Mouse (Mus musculus) neural tube, embryonic 14.5 days (tissue): ENCODE results near the gene Eif4g3. TPM values are rescaled to one million over a fixed set of nuclear protein-coding genes. Genes with fewer than 3 reads are reported as not detected.

Source experiments
- ATAC-seq: fragments of 200-750 bp; cut with Nextera tagmentation; 2 replicates; pipeline ENCODE4 v1.8.0; 2017; ENCODE audit warnings: low read depth, mild to moderate bottlenecking, moderate TSS enrichment, moderate library complexity
- H3K27ac ChIP-seq: fragments of 300-500 bp; sonication (generic); 2 replicates; pipeline ENCODE4 v1.5.1; 2014; ENCODE audit warnings: low read depth, mild to moderate bottlenecking, control low read depth, low read length, moderate library complexity, mixed read lengths
- H3K27me3 ChIP-seq: fragments of 300-500 bp; sonication (generic); 2 replicates; pipeline ENCODE4 v1.6.1; 2014; ENCODE audit warnings: low read length; ENCODE audit not compliant: control insufficient read depth, insufficient read depth
- H3K36me3 ChIP-seq: fragments of 300-500 bp; sonication (generic); 2 replicates; pipeline ENCODE4 v1.6.1; 2014; ENCODE audit warnings: low read length, mixed read lengths; ENCODE audit not compliant: control insufficient read depth, insufficient read depth
- H3K4me1 ChIP-seq: fragments of 300-500 bp; sonication (generic); 2 replicates; pipeline ENCODE4 v1.6.1; 2014; ENCODE audit warnings: low read length; ENCODE audit not compliant: control insufficient read depth, insufficient read depth
- H3K4me2 ChIP-seq: fragments of 300-500 bp; sonication (generic); 2 replicates; pipeline ENCODE4 v1.6.1; 2014; ENCODE audit warnings: mild to moderate bottlenecking, low read depth, low read length, control low read depth
- H3K4me3 ChIP-seq: fragments of 300-500 bp; sonication (generic); 2 replicates; pipeline ENCODE4 v1.5.1; 2014; ENCODE audit warnings: low read depth, low read length, control low read depth, mixed read lengths
- H3K9ac ChIP-seq: fragments of 300-500 bp; sonication (generic); replicated peaks from 2 replicates; pipeline ENCODE4 v1.6.1; 2014; ENCODE audit warnings: low read depth, mild to moderate bottlenecking, control low read depth, low read length, mixed read lengths
- H3K9me3 ChIP-seq: fragments of 300-500 bp; sonication (generic); 2 replicates; pipeline ENCODE4 v1.6.1; 2016; ENCODE audit warnings: low read length; ENCODE audit not compliant: control insufficient read depth
- WGBS: fragments of 180-500 bp; shearing (Covaris S2); extraction: QIAGEN DNeasy Blood & Tissue Kit; methylation state at CpG from one replicate; pipeline ENCODE4 v1.1.7; 2014; 5-methylcytosine and 5-hydroxymethylcytosine counted together
- polyA plus RNA-seq: library from polyadenylated mRNA; unstranded; fragments of >200 nt; fragmentation: Nextera tagmentation; extraction: Ambion mirVana; gene quantifications from 2 replicates; pipeline ENCODE4 v1.2.1, GENCODE M21; 2014

Gene Eif4g3
- polyA plus RNA-seq, 1 experiment from 2014 or later, result 71.4 TPM

DNA sequence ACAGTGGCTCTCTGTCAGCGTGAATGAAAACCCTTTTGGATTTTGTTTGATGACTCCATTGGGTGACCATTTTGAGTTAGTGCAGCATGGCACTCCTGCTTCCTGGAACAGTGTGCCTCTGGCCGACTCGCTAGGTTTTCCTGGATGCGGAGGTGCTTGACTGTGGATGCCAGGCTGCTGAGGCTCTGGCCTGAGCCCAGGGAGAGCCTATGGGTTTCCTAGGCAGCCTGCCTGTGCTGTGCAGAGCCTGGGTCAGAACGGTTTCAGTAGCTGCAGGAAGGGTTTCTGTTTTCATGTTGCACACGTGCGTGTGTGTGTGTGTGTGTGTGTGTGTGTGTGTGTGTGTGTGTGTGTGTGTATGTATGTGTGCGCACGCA, 46.4 kb downstream of the Eif4g3 start:
- Histone ChIP-seq H3K4me3 (no peak overlapping the region), H3K27ac (no peak overlapping the region), H3K27me3 (no peaks in the 10 kb centered on the region), H3K4me2 (no peak overlapping the region), H3K36me3 (no peaks in the 10 kb centered on the region), H3K9me3 (no peaks in the 10 kb centered on the region), H3K4me1 (peaks cover 15% of the 10 kb centered on the region; the same call in 1 of the 2 replicates), H3K9ac (no peak overlapping the region)
- WGBS, result 85% methylated on average over 9 of the region's 9 CpGs
- ATAC-seq, result no peak

DNA sequence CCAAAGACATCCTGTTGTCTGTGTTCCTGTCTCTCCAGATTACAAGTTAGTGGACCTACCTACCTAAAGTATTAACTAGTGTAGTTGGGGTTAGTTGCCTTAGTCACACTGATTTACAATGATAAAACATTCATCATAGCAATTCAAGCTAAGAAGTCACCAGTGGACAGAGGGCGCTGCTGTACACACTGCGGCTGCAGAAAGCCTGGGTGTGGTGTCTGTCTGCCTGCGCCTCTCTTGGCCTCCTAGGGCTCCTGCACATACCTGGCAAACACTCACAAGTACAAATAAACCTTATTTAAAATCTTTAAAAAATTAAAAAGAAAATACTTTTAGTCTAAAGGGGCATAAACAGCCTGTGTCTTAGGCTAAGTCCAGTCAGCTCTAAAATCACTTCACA, 47.8 kb downstream of the Eif4g3 start:
- Histone ChIP-seq H3K9ac (no peak overlapping the region), H3K4me3 (no peak overlapping the region), H3K36me3 (no peaks in the 10 kb centered on the region; the same call in 1 of the 2 replicates), H3K9me3 (no peaks in the 10 kb centered on the region), H3K27me3 (no peaks in the 10 kb centered on the region), H3K4me2 (no peak overlapping the region), H3K4me1 (peaks cover 15% of the 10 kb centered on the region; the same call in 1 of the 2 replicates), H3K27ac (no peak overlapping the region)
- no peak for ATAC-seq
- 90% methylated on average over 3 of the region's 3 CpGs for WGBS

GRCm38 (mm10) chr4:138041566-138042256, 48.9 kb downstream of the Eif4g3 start:
- peak; percentile 34 for ATAC-seq
- no peak overlapping the region for H3K27ac ChIP-seq
- 62% methylated on average over 12 of the region's 12 CpGs for WGBS
- no peak overlapping the region for H3K4me2 ChIP-seq
- H3K4me3 ChIP-seq, result no peak overlapping the region
- no peak overlapping the region for H3K9ac ChIP-seq
- no peaks in the 10 kb centered on the region for H3K27me3 ChIP-seq
- peaks cover 13% of the 10 kb centered on the region; the same call in 1 of the 2 replicates for H3K4me1 ChIP-seq
- H3K36me3 ChIP-seq, result no peaks in the 10 kb centered on the region; the same call in 1 of the 2 replicates
- H3K9me3 ChIP-seq, result no peaks in the 10 kb centered on the region

GRCm38 (mm10) chr4:138042257-138042589, 49.4 kb downstream of the Eif4g3 start:
- Histone ChIP-seq H3K4me1 (peaks cover 8% of the 10 kb centered on the region; the same call in 1 of the 2 replicates), H3K4me2 (no peak overlapping the region), H3K27me3 (no peaks in the 10 kb centered on the region), H3K9me3 (no peaks in the 10 kb centered on the region), H3K9ac (no peak overlapping the region), H3K36me3 (no peaks in the 10 kb centered on the region; the same call in 1 of the 2 replicates), H3K4me3 (no peak overlapping the region), H3K27ac (no peak overlapping the region)
- no peak for ATAC-seq
- 53% methylated on average over 2 of the region's 2 CpGs for WGBS

- ATAC-seq, result no peak
- no peak overlapping the region for H3K27ac ChIP-seq
- no peak overlapping the region for H3K9ac ChIP-seq
- peaks cover 7% of the 10 kb centered on the region; the same call in 1 of the 2 replicates for H3K4me1 ChIP-seq
- WGBS, result 92% methylated on average over 5 of the region's 5 CpGs
- no peaks in the 10 kb centered on the region for H3K9me3 ChIP-seq
- H3K36me3 ChIP-seq, result no peaks in the 10 kb centered on the region; the same call in 1 of the 2 replicates
- no peak overlapping the region for H3K4me3 ChIP-seq
- no peaks in the 10 kb centered on the region for H3K27me3 ChIP-seq
- no peak overlapping the region for H3K4me2 ChIP-seq
Measured at GRCm38 (mm10) chr4:138042625-138043024, 49.8 kb downstream of the Eif4g3 start.

DNA sequence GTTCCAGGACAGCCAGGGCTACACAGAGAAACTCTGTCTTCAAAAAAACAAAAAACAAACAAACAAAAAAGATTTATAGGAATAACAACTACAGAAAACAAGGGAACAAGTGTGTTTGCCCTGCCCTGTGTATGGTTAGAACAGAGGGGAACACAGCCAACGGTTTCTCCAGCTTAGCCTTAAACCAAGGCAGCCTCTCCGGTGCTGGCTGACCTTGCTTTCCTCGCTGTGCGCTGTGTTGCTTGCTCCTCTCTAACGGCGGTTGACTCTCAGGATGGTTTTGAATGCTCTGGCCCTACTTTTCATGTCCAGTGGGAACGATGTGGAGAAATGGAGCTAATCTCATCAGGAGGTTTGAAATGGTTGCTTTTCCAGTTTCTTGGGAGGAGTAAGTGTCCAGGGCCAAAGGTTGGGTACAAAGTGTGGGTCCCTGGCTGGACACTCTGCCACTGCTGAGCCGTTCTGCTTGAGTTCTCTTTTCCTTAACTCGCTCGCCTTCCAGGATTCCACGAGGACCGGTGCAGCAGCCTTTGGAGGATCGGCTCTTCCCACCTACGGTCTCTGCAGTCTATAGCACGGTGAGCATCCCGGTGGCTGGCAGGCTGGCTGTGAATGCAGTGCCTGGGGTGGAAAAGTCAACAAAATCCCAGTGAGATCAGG, 52.1 kb downstream of the Eif4g3 start:
- peaks cover 7% of the 10 kb centered on the region; the same call in 1 of the 2 replicates for H3K4me1 ChIP-seq
- H3K4me3 ChIP-seq, result no peak overlapping the region
- H3K36me3 ChIP-seq, result no peaks in the 10 kb centered on the region; the same call in 1 of the 2 replicates
- H3K4me2 ChIP-seq, result no peak overlapping the region
- no peaks in the 10 kb centered on the region for H3K27me3 ChIP-seq
- ATAC-seq, result no peak
- WGBS, result over 99% methylated on average over 16 of the region's 16 CpGs
- H3K9me3 ChIP-seq, result no peaks in the 10 kb centered on the region
- H3K27ac ChIP-seq, result no peak overlapping the region
- H3K9ac ChIP-seq, result no peak overlapping the region

DNA sequence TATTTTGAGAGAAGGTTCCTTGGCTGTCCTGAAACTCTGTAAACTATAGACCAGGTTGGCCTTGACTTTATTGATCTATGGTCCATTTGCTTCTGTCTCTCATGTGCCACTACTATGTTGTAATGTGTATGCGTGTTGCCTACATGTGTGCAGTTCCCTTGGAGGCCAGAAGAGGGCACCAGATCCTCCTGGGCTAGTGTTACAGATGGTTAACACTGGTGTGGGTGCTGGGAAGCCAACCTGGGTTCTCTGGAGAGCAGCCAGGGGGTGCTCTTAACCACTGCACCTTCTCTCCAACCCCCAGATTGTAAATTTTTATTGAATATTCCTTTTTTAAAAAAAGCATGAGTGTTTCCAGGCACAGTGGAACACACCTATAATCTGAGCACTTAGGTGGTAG, 53.0 kb downstream of the Eif4g3 start:
- Histone ChIP-seq H3K4me2 (no peak overlapping the region), H3K27ac (no peak overlapping the region), H3K9me3 (no peaks in the 10 kb centered on the region), H3K9ac (no peak overlapping the region), H3K36me3 (no peaks in the 10 kb centered on the region; the same call in 1 of the 2 replicates), H3K4me1 (peaks cover 7% of the 10 kb centered on the region; the same call in 1 of the 2 replicates), H3K4me3 (no peak overlapping the region), H3K27me3 (no peaks in the 10 kb centered on the region)
- WGBS, result 100% methylated on average over 1 of the region's 1 CpGs
- no peak for ATAC-seq

- no peak for ATAC-seq
- Histone ChIP-seq H3K4me2 (no peak overlapping the region), H3K27ac (no peak overlapping the region), H3K36me3 (no peaks in the 10 kb centered on the region; the same call in 1 of the 2 replicates), H3K9me3 (no peaks in the 10 kb centered on the region), H3K9ac (no peak overlapping the region), H3K4me3 (no peak overlapping the region), H3K4me1 (peaks cover 7% of the 10 kb centered on the region; the same call in 1 of the 2 replicates), H3K27me3 (no peaks in the 10 kb centered on the region)
- 98% methylated on average over 8 of the region's 8 CpGs for WGBS
Measured at GRCm38 (mm10) chr4:138046371-138046770, 53.5 kb downstream of the Eif4g3 start.

DNA sequence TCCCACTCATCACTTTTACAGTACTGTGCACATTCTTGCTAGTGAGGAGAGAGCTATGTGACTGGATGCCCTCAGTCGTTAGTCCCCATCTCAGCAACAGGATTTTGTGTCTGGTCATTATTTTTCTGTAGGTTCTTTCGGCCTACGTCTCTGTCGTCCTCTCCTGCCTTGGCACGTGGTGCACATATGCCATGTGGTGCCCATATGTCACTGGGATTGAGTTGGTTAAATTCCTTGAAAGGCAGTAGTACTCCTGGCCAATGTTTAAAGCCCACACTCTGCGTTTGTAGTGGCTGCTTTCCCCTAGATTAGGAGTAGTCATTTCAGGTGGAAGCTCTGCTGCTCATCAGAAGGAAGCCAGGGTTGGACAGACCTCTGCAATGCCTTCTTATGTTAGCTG, 56.7 kb downstream of the Eif4g3 start:
- no peaks in the 10 kb centered on the region for H3K27me3 ChIP-seq
- H3K9me3 ChIP-seq, result no peaks in the 10 kb centered on the region
- WGBS, result 73% methylated on average over 6 of the region's 6 CpGs
- H3K27ac ChIP-seq, result no peak overlapping the region
- no peak for ATAC-seq
- H3K4me1 ChIP-seq, result no peaks in the 10 kb centered on the region
- H3K4me2 ChIP-seq, result no peak overlapping the region
- H3K36me3 ChIP-seq, result no peaks in the 10 kb centered on the region; the same call in 1 of the 2 replicates
- no peak overlapping the region for H3K9ac ChIP-seq
- H3K4me3 ChIP-seq, result no peak overlapping the region
